Mouse (Mus musculus): Measurements from ENCODE around the gene Casd1.

GRCm38 (mm10) chr6:4562401-4562800 is 38.2 kb upstream of the Casd1 start:
- TF ChIP-seq CTCF (conservative IDR thresholded peaks at IDR 0.05; ENCODE audit: low read length) (no peak), POU5F1 (IDR thresholded peaks at IDR 0.05; ENCODE audit: borderline replicate concordance, low read length) (no peak)

Measured in E14TG2a.4 (cell line).